Mouse (Mus musculus) embryonic facial prominence, embryonic 13.5 days (tissue): ENCODE measurements around the gene Rdh16. TPM values are rescaled to one million over a fixed set of nuclear protein-coding genes. Genes with fewer than 3 reads are reported as not detected.
"Not testable (repeated sequence)": the region's sequence is repeated elsewhere in the genome, so short reads cannot be mapped to it uniquely, and the experiment has no call there.

Source experiments
- ATAC-seq: fragments of 200-750 bp; cut with Nextera tagmentation; 2 replicates; pipeline ENCODE4 v1.8.0; 2017; ENCODE audit warnings: low read depth; ENCODE audit not compliant: insufficient number of reproducible peaks, insufficient read depth, low FRiP score, low TSS enrichment
- H3K27ac ChIP-seq: fragments of 300-500 bp; sonication (generic); 2 replicates; pipeline ENCODE4 v1.5.1; 2015; ENCODE audit warnings: moderate library complexity, mild to moderate bottlenecking, inconsistent platforms
- H3K27me3 ChIP-seq: fragments of 300-500 bp; sonication (generic); 2 replicates; pipeline ENCODE4 v1.6.1; 2015; ENCODE audit warnings: mild to moderate bottlenecking, inconsistent platforms
- H3K36me3 ChIP-seq: fragments of 300-500 bp; sonication (generic); 2 replicates; pipeline ENCODE4 v1.6.1; 2015; ENCODE audit warnings: mild to moderate bottlenecking, inconsistent platforms
- H3K4me1 ChIP-seq: fragments of 300-500 bp; sonication (generic); 2 replicates; pipeline ENCODE4 v1.6.1; 2015; ENCODE audit warnings: inconsistent platforms
- H3K4me2 ChIP-seq: fragments of 300-500 bp; sonication (generic); 2 replicates; pipeline ENCODE4 v1.6.1; 2015; ENCODE audit warnings: moderate library complexity, mild to moderate bottlenecking, inconsistent platforms
- H3K4me3 ChIP-seq: fragments of 300-500 bp; sonication (generic); 2 replicates; pipeline ENCODE4 v1.5.1; 2015; ENCODE audit warnings: mild to moderate bottlenecking, inconsistent platforms
- H3K9ac ChIP-seq: fragments of 300-500 bp; sonication (generic); 2 replicates; pipeline ENCODE4 v1.6.1; 2015; ENCODE audit warnings: mild to moderate bottlenecking, inconsistent platforms
- H3K9me3 ChIP-seq: fragments of 300-500 bp; sonication (generic); 2 replicates; pipeline ENCODE4 v1.6.1; 2016; ENCODE audit warnings: inconsistent platforms
- WGBS: fragments of 180-500 bp; shearing (Covaris S2); methylation state at CpG from one replicate; pipeline ENCODE4 v1.1.7; 2015; ENCODE audit warnings: mixed read lengths; 5-methylcytosine and 5-hydroxymethylcytosine counted together
- polyA plus RNA-seq: library from polyadenylated mRNA; unstranded; fragments of >200 nt; fragmentation: Nextera tagmentation; extraction: Ambion mirVana; gene quantifications from 2 replicates; pipeline ENCODE4 v1.2.1, GENCODE M21; 2015

Gene Rdh16
- polyA plus RNA-seq, 1 experiment from 2014 or later: not detected

GRCm38 (mm10) chr10:127838539-127838938, 37.6 kb downstream of the Rdh16 start:
- no peak for ATAC-seq
- Histone ChIP-seq H3K27ac (no peak overlapping the region), H3K4me1 (no peaks in the 10 kb centered on the region), H3K36me3 (no peaks in the 10 kb centered on the region), H3K9ac (no peak overlapping the region), H3K4me2 (no peak overlapping the region), H3K27me3 (no peaks in the 10 kb centered on the region), H3K9me3 (no peaks in the 10 kb centered on the region), H3K4me3 (no peak overlapping the region)
- WGBS: 89% methylated on average over 2 of the region's 2 CpGs

- ATAC-seq: no peak
- no peak overlapping the region for H3K4me2 ChIP-seq
- no peak overlapping the region for H3K9ac ChIP-seq
- WGBS: 63% methylated on average over 2 of the region's 2 CpGs
- no peaks in the 10 kb centered on the region for H3K9me3 ChIP-seq
- H3K4me1 ChIP-seq: no peaks in the 10 kb centered on the region
- no peaks in the 10 kb centered on the region for H3K27me3 ChIP-seq
- no peak overlapping the region for H3K27ac ChIP-seq
- H3K4me3 ChIP-seq: no peak overlapping the region
- no peaks in the 10 kb centered on the region for H3K36me3 ChIP-seq
Measured at GRCm38 (mm10) chr10:127840776-127841175, 39.8 kb downstream of the Rdh16 start.

- H3K9ac ChIP-seq, H3K4me3 ChIP-seq, H3K4me1 ChIP-seq, ATAC-seq, H3K4me2 ChIP-seq, H3K36me3 ChIP-seq, H3K9me3 ChIP-seq, H3K27me3 ChIP-seq, H3K27ac ChIP-seq: not testable (repeated sequence)
- WGBS: 90% methylated on average over 5 of the region's 5 CpGs
Measured at GRCm38 (mm10) chr10:127845945-127846344, 45.0 kb downstream of the Rdh16 start.

- no peak overlapping the region for H3K9ac ChIP-seq
- WGBS: 64% methylated on average over 1 of the region's 1 CpGs
- no peaks in the 10 kb centered on the region for H3K27me3 ChIP-seq
- H3K4me1 ChIP-seq: no peaks in the 10 kb centered on the region
- no peak for ATAC-seq
- H3K9me3 ChIP-seq: no peaks in the 10 kb centered on the region
- no peak overlapping the region for H3K4me2 ChIP-seq
- H3K4me3 ChIP-seq: no peak overlapping the region
- no peaks in the 10 kb centered on the region for H3K36me3 ChIP-seq
- H3K27ac ChIP-seq: no peak overlapping the region
Measured at GRCm38 (mm10) chr10:127848089-127848488, 47.1 kb downstream of the Rdh16 start.

GRCm38 (mm10) chr10:127849628-127850027, 48.7 kb downstream of the Rdh16 start, which contains the start of gene Rdh19:
Gene Rdh19 (plus strand): TSS chr10:127849928.
- no peaks in the 10 kb centered on the region for H3K36me3 ChIP-seq
- no peaks in the 10 kb centered on the region for H3K9me3 ChIP-seq
- H3K27ac ChIP-seq: no peak within 1 kb of the TSS
- H3K27me3 ChIP-seq: no peaks in the 10 kb centered on the region
- no peak within 1 kb of the TSS for H3K4me2 ChIP-seq
- ATAC-seq: no peak
- no peaks in the 10 kb centered on the region for H3K4me1 ChIP-seq
- WGBS: 87% methylated on average over 1 of the region's 1 CpGs
- H3K4me3 ChIP-seq: no peak within 1 kb of the TSS
- H3K9ac ChIP-seq: no peak within 1 kb of the TSS

- H3K4me3 ChIP-seq: no peak overlapping the region
- no peak overlapping the region for H3K4me2 ChIP-seq
- no peaks in the 10 kb centered on the region for H3K9me3 ChIP-seq
- H3K9ac ChIP-seq: no peak overlapping the region
- no peak for ATAC-seq
- H3K4me1 ChIP-seq: no peaks in the 10 kb centered on the region
- no peaks in the 10 kb centered on the region for H3K36me3 ChIP-seq
- no peaks in the 10 kb centered on the region for H3K27me3 ChIP-seq
- H3K27ac ChIP-seq: no peak overlapping the region
Measured at GRCm38 (mm10) chr10:127856376-127856775, 55.4 kb downstream of the Rdh16 start.

GRCm38 (mm10) chr10:127864931-127865330, 64.0 kb downstream of the Rdh16 start:
- ATAC-seq: no peak
- Histone ChIP-seq H3K4me3 (no peak overlapping the region), H3K27me3 (no peaks in the 10 kb centered on the region), H3K4me1 (no peaks in the 10 kb centered on the region), H3K9me3 (no peaks in the 10 kb centered on the region), H3K9ac (no peak overlapping the region), H3K27ac (no peak overlapping the region), H3K4me2 (no peak overlapping the region), H3K36me3 (no peaks in the 10 kb centered on the region)

GRCm38 (mm10) chr10:127866232-127866631, 65.3 kb downstream of the Rdh16 start, which contains the start of gene Rdh16f2:
Gene Rdh16f2 (plus strand): TSS chr10:127866474.
- H3K27ac ChIP-seq: no peak within 1 kb of the TSS
- H3K4me1 ChIP-seq: no peaks in the 10 kb centered on the region
- no peak within 1 kb of the TSS for H3K9ac ChIP-seq
- no peak within 1 kb of the TSS for H3K4me2 ChIP-seq
- WGBS: 87% methylated on average over 3 of the region's 3 CpGs
- H3K4me3 ChIP-seq: no peak within 1 kb of the TSS
- H3K27me3 ChIP-seq: no peaks in the 10 kb centered on the region
- no peak for ATAC-seq
- H3K9me3 ChIP-seq: no peaks in the 10 kb centered on the region
- H3K36me3 ChIP-seq: no peaks in the 10 kb centered on the region

GRCm38 (mm10) chr10:127872484-127872883, 71.5 kb downstream of the Rdh16 start:
- 79% methylated on average over 4 of the region's 4 CpGs for WGBS
- no peak for ATAC-seq
- no peaks in the 10 kb centered on the region for H3K27me3 ChIP-seq
- H3K4me2 ChIP-seq: no peak overlapping the region
- H3K9ac ChIP-seq: no peak overlapping the region
- H3K4me1 ChIP-seq: no peaks in the 10 kb centered on the region
- H3K36me3 ChIP-seq: no peaks in the 10 kb centered on the region
- H3K9me3 ChIP-seq: no peaks in the 10 kb centered on the region
- H3K4me3 ChIP-seq: no peak overlapping the region
- no peak overlapping the region for H3K27ac ChIP-seq

GRCm38 (mm10) chr10:127877681-127878080, 76.7 kb downstream of the Rdh16 start:
- Histone ChIP-seq H3K9me3 (no peaks in the 10 kb centered on the region), H3K4me3 (no peak overlapping the region), H3K9ac (no peak overlapping the region), H3K36me3 (no peaks in the 10 kb centered on the region), H3K4me2 (no peak overlapping the region), H3K27me3 (no peaks in the 10 kb centered on the region), H3K4me1 (no peaks in the 10 kb centered on the region), H3K27ac (no peak overlapping the region)
- WGBS: 49% methylated on average over 2 of the region's 2 CpGs
- no peak for ATAC-seq

- Histone ChIP-seq H3K4me2 (no peak overlapping the region), H3K27ac (no peak overlapping the region), H3K36me3 (no peaks in the 10 kb centered on the region), H3K27me3 (no peaks in the 10 kb centered on the region), H3K4me3 (no peak overlapping the region), H3K4me1 (no peaks in the 10 kb centered on the region), H3K9ac (no peak overlapping the region), H3K9me3 (no peaks in the 10 kb centered on the region)
- no peak for ATAC-seq
- WGBS: 79% methylated on average over 3 of the region's 3 CpGs
Measured at GRCm38 (mm10) chr10:127878262-127879057, 77.5 kb downstream of the Rdh16 start.

GRCm38 (mm10) chr10:127879155-127879688, 78.3 kb downstream of the Rdh16 start:
- Histone ChIP-seq H3K27me3 (no peaks in the 10 kb centered on the region), H3K4me2 (no peak overlapping the region), H3K4me3 (no peak overlapping the region), H3K9me3 (no peaks in the 10 kb centered on the region), H3K36me3 (no peaks in the 10 kb centered on the region), H3K9ac (no peak overlapping the region), H3K4me1 (no peaks in the 10 kb centered on the region), H3K27ac (no peak overlapping the region)
- no peak for ATAC-seq
- 83% methylated on average over 3 of the region's 3 CpGs for WGBS
